14 mouse cellular contexts compared by ENCODE assay signal in genomic region chr2:167066528-167067516, GRCm38 (mm10). TPM values are rescaled to one million over a fixed set of nuclear protein-coding genes. Genes with fewer than 3 reads are reported as not detected.
DNase-seq lines count a peak whose midpoint lies in the region; ATAC-seq lines count a peak whose summit lies in the region.
"Had no signal": no experiment of that assay in that cellular context is flagged by ENCODE, and none has a peak within 500 bp of the region (broad histone marks: within the 10 kb centered on the region; RNA-seq: fewer than 3 reads in every experiment).

No protein-coding gene starts in this region.

- peak; percentile 46 for DNase-seq in hindbrain, embryonic 10.5 days (ENCODE audit: low spot score)
- peak; percentile 80 for DNase-seq in 416B (ENCODE audit: low read depth)
- DNase-seq in embryo, embryonic 10.5 days (ENCODE audit: low spot score), result peak; percentile 57
- DNase-seq in liver, embryonic 13.5 days, result peak; percentile 42
- no peak for DNase-seq in left cerebral cortex, adult 11 months (ENCODE audit: low spot score)
- no peak for DNase-seq in gastrocnemius, postnatal 10 days
- DNase-seq: cerebellum, postnatal 36 days; heart, postnatal 14 days; spleen, adult 18-20 months had no signal

- H3K4me2 ChIP-seq in hindbrain, embryonic 13.5 days, result no peak overlapping the region
- H3K4me2 ChIP-seq in liver, embryonic 13.5 days, result no peak overlapping the region
- H3K4me2 ChIP-seq in intestine, embryonic 16.5 days (ENCODE audit: low read depth, low read length), result no peak overlapping the region
- H3K4me2 ChIP-seq: intestine, embryonic 15.5 days had no signal

- H3K27me3 ChIP-seq in hindbrain, embryonic 10.5 days (ENCODE audit: insufficient read depth, poor library complexity, severe bottlenecking), result no peaks in the 10 kb centered on the region
- H3K27me3 ChIP-seq in hindbrain, embryonic 13.5 days, result no peaks in the 10 kb centered on the region
- H3K27me3 ChIP-seq in liver, embryonic 13.5 days, result peaks cover 5% of the 10 kb centered on the region; the same call in 1 of the 2 replicates
- no peaks in the 10 kb centered on the region for H3K27me3 ChIP-seq in intestine, embryonic 16.5 days (replicated peaks; ENCODE audit: control insufficient read depth, insufficient read depth, low read length)
- H3K27me3 ChIP-seq: intestine, embryonic 15.5 days; limb, embryonic 13.5 days had no signal

- no peak overlapping the region for H3K4me3 ChIP-seq in hindbrain, embryonic 10.5 days
- no peak overlapping the region for H3K4me3 ChIP-seq in hindbrain, embryonic 13.5 days
- no peak overlapping the region for H3K4me3 ChIP-seq in liver, embryonic 13.5 days (replicated peaks)
- H3K4me3 ChIP-seq in intestine, embryonic 16.5 days (ENCODE audit: low read length), result no peak overlapping the region
- H3K4me3 ChIP-seq: intestine, embryonic 15.5 days had no signal

- H3K27ac ChIP-seq in hindbrain, embryonic 10.5 days, result no peak overlapping the region
- no peak overlapping the region for H3K27ac ChIP-seq in hindbrain, embryonic 13.5 days
- H3K27ac ChIP-seq in liver, embryonic 13.5 days, result peak overlapping the region; percentile 95
- H3K27ac ChIP-seq in intestine, embryonic 16.5 days (ENCODE audit: low read length), result no peak overlapping the region; the same call in 1 of the 2 replicates
- H3K27ac ChIP-seq: limb, embryonic 13.5 days had no signal

- 32% methylated on average over 6 of the region's 6 CpGs for whole genome bisulfite sequencing in hindbrain, embryonic 10.5 days
- 32% methylated on average over 6 of the region's 6 CpGs for WGBS in hindbrain, embryonic 13.5 days
- 15% methylated on average over 6 of the region's 6 CpGs for WGBS in liver, embryonic 13.5 days (ENCODE audit: insufficient replicate concordance)
- WGBS in intestine, embryonic 16.5 days, result 24% methylated on average over 6 of the region's 6 CpGs

- no peak overlapping the region for H3K9ac ChIP-seq in hindbrain, embryonic 13.5 days
- no peak overlapping the region for H3K9ac ChIP-seq in liver, embryonic 13.5 days
- H3K9ac ChIP-seq in intestine, embryonic 16.5 days (ENCODE audit: low read depth, low read length), result no peak overlapping the region
- H3K9ac ChIP-seq: intestine, embryonic 15.5 days had no signal

- no peaks in the 10 kb centered on the region for H3K9me3 ChIP-seq in hindbrain, embryonic 10.5 days
- no peaks in the 10 kb centered on the region for H3K9me3 ChIP-seq in hindbrain, embryonic 13.5 days
- H3K9me3 ChIP-seq in liver, embryonic 13.5 days (replicated peaks), result no peaks in the 10 kb centered on the region
- H3K9me3 ChIP-seq in intestine, embryonic 16.5 days (ENCODE audit: control insufficient read depth, low read length), result no peaks in the 10 kb centered on the region
- H3K9me3 ChIP-seq: intestine, embryonic 15.5 days; limb, embryonic 13.5 days had no signal

- H3K4me1 ChIP-seq in hindbrain, embryonic 10.5 days (replicated peaks), result peaks cover 24% of the 10 kb centered on the region
- peaks cover 31% of the 10 kb centered on the region for H3K4me1 ChIP-seq in hindbrain, embryonic 13.5 days (replicated peaks)
- H3K4me1 ChIP-seq in liver, embryonic 13.5 days (replicated peaks), result peaks cover 52% of the 10 kb centered on the region
- peaks cover 13% of the 10 kb centered on the region for H3K4me1 ChIP-seq in intestine, embryonic 16.5 days (ENCODE audit: control insufficient read depth, insufficient read depth, low read length)

- ATAC-seq in hindbrain, embryonic 13.5 days (ENCODE audit: low FRiP score), result no peak
- ATAC-seq in liver, embryonic 13.5 days (ENCODE audit: low read depth), result no peak
- no peak for ATAC-seq in intestine, embryonic 16.5 days
- ATAC-seq: intestine, embryonic 15.5 days; midbrain, embryonic 16.5 days had no signal

- peaks cover 33% of the 10 kb centered on the region for H3K36me3 ChIP-seq in hindbrain, embryonic 10.5 days
- H3K36me3 ChIP-seq in hindbrain, embryonic 13.5 days, result peaks cover 25% of the 10 kb centered on the region
- H3K36me3 ChIP-seq in liver, embryonic 13.5 days, result peaks cover 30% of the 10 kb centered on the region
- H3K36me3 ChIP-seq in intestine, embryonic 16.5 days (ENCODE audit: control insufficient read depth, insufficient read depth, low read length), result peaks cover 5% of the 10 kb centered on the region; the same call in 1 of the 2 replicates

RNA-seq across cellular contexts. Expression of gene Znfx1, which starts 4.0 kb away (rescaled TPM):
- polyA plus RNA-seq in hindbrain, embryonic 10.5 days (2016; fragmentation: Nextera tagmentation; extraction: Ambion mirVana), result 6.5 and 7.5 TPM in 2 replicates
- polyA plus RNA-seq in hindbrain, embryonic 13.5 days (2015; fragmentation: Nextera tagmentation; extraction: Ambion mirVana), result 6.5 and 7.8 TPM in 2 replicates
- polyA plus RNA-seq in liver, embryonic 13.5 days (2015; fragmentation: Nextera tagmentation; extraction: Ambion mirVana), result 7.0 and 8.2 TPM in 2 replicates
- polyA plus RNA-seq in intestine, embryonic 16.5 days (2015; fragmentation: Nextera tagmentation; extraction: Ambion mirVana), result 6.5 and 9.8 TPM in 2 replicates
- 10 to 100 TPM; 13.5 to 16.2 TPM for total RNA-seq in gastrocnemius, postnatal 10 days (2021)

RNA-seq across cellular contexts. Expression of gene Ddx27, which starts 51.8 kb away (rescaled TPM):
- 49.1 and 68.1 TPM in 2 replicates for polyA plus RNA-seq in hindbrain, embryonic 10.5 days (2016; fragmentation: Nextera tagmentation; extraction: Ambion mirVana)
- 37.3 and 38.0 TPM in 2 replicates for polyA plus RNA-seq in hindbrain, embryonic 13.5 days (2015; fragmentation: Nextera tagmentation; extraction: Ambion mirVana)
- polyA plus RNA-seq in liver, embryonic 13.5 days (2015; fragmentation: Nextera tagmentation; extraction: Ambion mirVana), result 53.6 and 59.5 TPM in 2 replicates
- 40.9 and 45.7 TPM in 2 replicates for polyA plus RNA-seq in intestine, embryonic 16.5 days (2015; fragmentation: Nextera tagmentation; extraction: Ambion mirVana)
- 10 to 100 TPM; 11.9 to 16.9 TPM for total RNA-seq in gastrocnemius, postnatal 10 days (2021)

Comparison
In these comparisons a context has a peak if more than half of its experiments do, and no peak if none do; other contexts are left out.
1. DNase-seq: peak in hindbrain, embryonic 10.5 days (single experiment), 416B (single experiment), embryo, embryonic 10.5 days (single experiment) and liver, embryonic 13.5 days (single experiment); none in left cerebral cortex, adult 11 months (single experiment) and gastrocnemius, postnatal 10 days (single experiment).